Mouse (Mus musculus) intestine, postnatal 0 days (tissue): ENCODE measurements around the gene Sec61b. TPM values are rescaled to one million over a fixed set of nuclear protein-coding genes. Genes with fewer than 3 reads are reported as not detected.

Experiments
- ATAC-seq: fragments of 200-750 bp; cut with Nextera tagmentation; 2 replicates; pipeline ENCODE4 v1.8.0; 2017; ENCODE audit warnings: mild to moderate bottlenecking, moderate TSS enrichment, moderate library complexity
- H3K27ac ChIP-seq: fragments of 300-500 bp; sonication (generic); 2 replicates; pipeline ENCODE4 v1.5.1; 2014; ENCODE audit warnings: mild to moderate bottlenecking, low read depth, low read length, moderate library complexity
- H3K27me3 ChIP-seq: fragments of 300-500 bp; sonication (generic); replicated peaks from 2 replicates; pipeline ENCODE4 v1.6.1; 2014; ENCODE audit warnings: low read length, mixed read lengths; ENCODE audit not compliant: control insufficient read depth, insufficient read depth
- H3K36me3 ChIP-seq: fragments of 300-500 bp; sonication (generic); 2 replicates; pipeline ENCODE4 v1.6.1; 2014; ENCODE audit warnings: mild to moderate bottlenecking, moderate library complexity; ENCODE audit not compliant: control insufficient read depth, insufficient read depth
- H3K4me1 ChIP-seq: fragments of 300-500 bp; sonication (generic); replicated peaks from 2 replicates; pipeline ENCODE4 v1.6.1; 2014; ENCODE audit warnings: antibody characterized with exemption, low read length, mixed read lengths; ENCODE audit not compliant: control insufficient read depth, insufficient read depth
- H3K4me2 ChIP-seq: fragments of 300-500 bp; sonication (generic); replicated peaks from 2 replicates; pipeline ENCODE4 v1.6.1; 2014; ENCODE audit warnings: low read depth, mild to moderate bottlenecking, moderate library complexity
- H3K4me3 ChIP-seq: fragments of 300-500 bp; sonication (generic); 2 replicates; pipeline ENCODE4 v1.5.1; 2014; ENCODE audit warnings: low read depth, low read length
- H3K9ac ChIP-seq: fragments of 300-500 bp; sonication (generic); 2 replicates; pipeline ENCODE4 v1.6.1; 2014; ENCODE audit warnings: mild to moderate bottlenecking, low read depth, low read length
- H3K9me3 ChIP-seq: fragments of 300-500 bp; sonication (generic); 2 replicates; pipeline ENCODE4 v1.6.1; 2016; ENCODE audit warnings: mixed run types; ENCODE audit not compliant: control insufficient read depth
- CTCF ChIP-seq: sonication (generic); IDR thresholded peaks from 2 replicates; pipeline ENCODE4 v1.5.1; 2016; ENCODE audit warnings: low read depth, mild to moderate bottlenecking, control low read depth, antibody characterized with exemption, moderate library complexity
- WGBS: fragments of 180-500 bp; shearing (Covaris S2); extraction: QIAGEN DNeasy Blood & Tissue Kit; methylation state at CpG from one replicate; pipeline ENCODE4 v1.1.7; 2014; 5-methylcytosine and 5-hydroxymethylcytosine counted together
- polyA plus RNA-seq: library from polyadenylated mRNA; unstranded; fragments of >200 nt; fragmentation: Nextera tagmentation; extraction: Ambion mirVana; gene quantifications from 2 replicates; pipeline ENCODE4 v1.2.1, GENCODE M21; 2015

Gene Sec61b
- 381 and 392 TPM in 2 replicates for polyA plus RNA-seq

DNA sequence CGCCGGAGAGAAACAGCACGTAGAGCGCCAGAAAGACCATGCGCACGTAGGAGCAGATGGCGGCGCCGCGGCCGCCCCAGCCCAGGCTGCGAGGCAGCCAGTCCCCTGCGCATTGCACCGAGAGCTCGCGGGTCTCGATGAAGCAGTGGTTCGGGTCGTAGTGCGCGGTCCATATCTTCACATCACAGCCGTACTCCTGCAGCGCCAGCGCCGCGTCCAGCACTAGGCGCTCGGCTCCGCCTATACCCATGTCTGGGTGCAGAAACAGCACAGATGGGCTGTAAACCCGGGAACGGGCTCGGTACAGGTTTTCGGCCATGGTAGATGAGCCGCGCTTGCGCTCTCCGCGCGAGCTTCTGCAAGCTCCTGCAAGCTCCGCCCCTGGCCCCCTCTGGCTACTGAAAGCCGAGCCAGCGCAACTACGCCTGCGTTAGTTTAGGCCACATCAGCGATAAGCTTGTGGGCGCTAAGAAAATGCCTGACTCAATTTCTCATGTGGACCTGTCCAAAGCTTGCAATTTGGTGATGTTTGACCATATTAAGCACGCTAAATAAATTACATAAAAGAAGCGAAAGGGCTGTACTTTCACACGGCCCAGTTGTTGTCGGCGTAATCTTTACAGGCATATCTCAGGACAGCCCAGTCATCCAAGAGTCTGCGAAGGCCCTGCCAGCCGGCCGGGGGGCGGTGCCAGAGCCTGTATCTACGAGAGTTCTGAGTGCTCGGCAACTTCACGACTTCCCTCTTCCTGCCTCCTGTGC, at the start of gene Sec61b, which contains the start of gene Alg2:
TSS of gene Sec61b (plus strand) at position 691 of the 762 bp plus-strand sequence.
TSS of gene Alg2 (minus strand) at position 366 of the 762 bp plus-strand sequence.
- no peak for TF ChIP-seq CTCF
- peak within 1 kb of the TSS; percentile 75 for H3K9ac ChIP-seq
- H3K9me3 ChIP-seq: no peaks in the 10 kb centered on the region
- ATAC-seq: peak; percentile 96
- H3K4me3 ChIP-seq: peak within 1 kb of the TSS; percentile 91
- WGBS: under 1% methylated on average over 58 of the region's 58 CpGs
- H3K27me3 ChIP-seq: no peaks in the 10 kb centered on the region
- H3K36me3 ChIP-seq: peaks cover 48% of the 10 kb centered on the region
- peak within 1 kb of the TSS; percentile 91 for H3K27ac ChIP-seq
- no peaks in the 10 kb centered on the region; the same call in 1 of the 2 replicates for H3K4me1 ChIP-seq
- peak within 1 kb of the TSS; percentile 83 for H3K4me2 ChIP-seq

DNA sequence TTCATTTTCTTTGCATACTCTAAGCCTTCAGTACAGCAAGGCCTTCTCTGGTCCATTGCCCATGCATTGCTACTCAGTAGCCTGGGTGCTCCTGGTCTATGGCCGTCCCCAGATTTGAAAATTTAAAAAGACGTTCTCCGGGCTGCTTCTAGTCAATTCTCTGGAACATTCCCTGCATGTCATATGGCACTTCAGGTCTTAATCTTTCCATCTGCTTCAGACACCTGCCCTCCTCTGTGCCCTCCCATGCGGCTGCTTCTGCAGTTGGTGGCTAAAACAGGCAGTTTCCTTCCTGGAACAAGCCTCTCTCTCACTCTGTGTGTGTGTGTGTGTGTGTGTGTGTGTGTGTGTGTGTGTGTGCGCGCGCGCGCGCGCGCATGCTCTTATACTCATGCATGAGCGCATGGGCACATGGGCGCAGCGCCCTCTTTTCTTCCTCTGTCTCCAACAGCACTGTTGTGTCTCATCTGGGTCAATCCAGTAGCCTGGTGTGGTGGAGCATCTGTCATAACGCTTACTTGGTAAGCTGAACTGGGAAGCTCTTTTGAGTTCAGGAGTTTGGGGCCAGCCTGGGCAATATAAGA, 49.1 kb upstream of the Sec61b start:
- Histone ChIP-seq H3K4me2 (no peak overlapping the region), H3K4me3 (no peak overlapping the region), H3K9ac (no peak overlapping the region), H3K4me1 (no peaks in the 10 kb centered on the region), H3K27ac (no peak overlapping the region), H3K9me3 (no peaks in the 10 kb centered on the region), H3K27me3 (no peaks in the 10 kb centered on the region), H3K36me3 (no peaks in the 10 kb centered on the region)
- TF ChIP-seq CTCF: no peak
- 94% methylated on average over 16 of the region's 16 CpGs for WGBS
- ATAC-seq: no peak

DNA sequence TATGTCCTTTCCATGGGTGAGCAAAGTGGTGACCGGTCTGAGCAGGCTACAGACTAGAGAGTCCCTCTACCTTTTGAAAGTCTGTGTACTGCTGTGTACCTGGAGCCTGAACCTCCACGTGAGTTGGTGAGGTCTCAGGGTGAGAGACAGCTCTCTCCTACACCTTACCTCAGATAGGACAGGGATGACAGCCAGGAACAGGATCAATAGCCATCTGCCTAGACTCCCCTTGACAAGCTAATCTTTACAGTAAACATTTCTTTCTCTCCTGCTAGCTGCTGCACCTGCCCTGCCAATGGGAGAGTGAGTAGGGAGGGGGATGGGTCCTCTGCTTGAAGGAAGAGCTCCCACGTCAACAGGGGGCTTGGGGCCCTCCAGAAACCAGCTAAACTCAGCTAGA, 46.9 kb upstream of the Sec61b start:
- no peaks in the 10 kb centered on the region for H3K27me3 ChIP-seq
- no peaks in the 10 kb centered on the region for H3K36me3 ChIP-seq
- WGBS: 55% methylated on average over 3 of the region's 3 CpGs
- H3K4me2 ChIP-seq: no peak overlapping the region
- no peak for TF ChIP-seq CTCF
- H3K27ac ChIP-seq: no peak overlapping the region
- ATAC-seq: no peak
- no peak overlapping the region for H3K9ac ChIP-seq
- no peak overlapping the region for H3K4me3 ChIP-seq
- H3K9me3 ChIP-seq: no peaks in the 10 kb centered on the region
- H3K4me1 ChIP-seq: no peaks in the 10 kb centered on the region

DNA sequence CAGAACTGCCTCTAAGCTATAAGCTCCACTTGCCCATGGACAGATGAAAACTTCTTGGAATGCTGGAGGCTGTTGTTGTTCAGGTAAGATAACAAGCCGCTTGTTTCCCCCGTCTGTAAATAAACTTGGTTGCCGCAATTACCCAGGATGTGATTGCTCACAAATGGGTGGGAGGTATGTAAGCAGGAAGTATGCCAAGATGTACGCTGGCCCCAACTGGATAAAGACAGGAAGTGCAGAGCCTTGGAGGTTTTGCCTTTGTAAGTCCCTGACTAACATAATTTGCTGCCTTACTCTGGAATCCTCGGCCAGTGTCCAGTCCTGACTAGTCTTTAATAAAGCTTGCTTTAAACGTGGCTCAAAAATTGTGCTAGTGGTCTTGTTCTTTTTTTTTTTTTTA, 43.9 kb upstream of the Sec61b start:
- TF ChIP-seq CTCF: 0 out of 2 replicates have a peak, but pooled peaks have one; percentile 6
- WGBS: 48% methylated on average over 6 of the region's 6 CpGs
- no peaks in the 10 kb centered on the region for H3K36me3 ChIP-seq
- no peak overlapping the region for H3K4me2 ChIP-seq
- no peak overlapping the region for H3K27ac ChIP-seq
- no peak overlapping the region for H3K4me3 ChIP-seq
- no peak overlapping the region for H3K9ac ChIP-seq
- 0 out of 2 replicates have a peak, but pooled peaks cover under 1% of the 10 kb centered on the region for H3K4me1 ChIP-seq
- 0 out of 2 replicates have a peak, but pooled peaks cover 3% of the 10 kb centered on the region for H3K27me3 ChIP-seq
- H3K9me3 ChIP-seq: no peaks in the 10 kb centered on the region
- ATAC-seq: no peak

DNA sequence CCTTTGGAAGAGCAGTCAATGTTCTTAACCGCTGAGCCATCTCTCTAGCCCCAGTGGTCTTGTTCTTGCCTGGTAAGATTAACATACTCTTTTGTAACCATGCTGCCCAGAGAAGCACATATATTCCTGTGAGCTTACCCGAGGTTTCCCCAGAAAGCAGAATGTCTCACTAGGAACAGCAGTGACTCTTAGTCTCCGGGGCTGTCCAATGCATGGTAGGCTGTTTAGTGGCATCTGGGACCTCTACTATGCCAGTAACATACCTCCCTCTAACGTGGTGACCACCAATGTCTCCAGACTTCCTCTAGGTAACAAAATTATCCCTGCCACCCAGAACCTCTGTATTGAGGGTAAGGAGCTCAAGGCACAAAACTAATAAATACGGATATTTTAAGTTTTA, 43.4 kb upstream of the Sec61b start:
- Histone ChIP-seq H3K27ac (no peak overlapping the region), H3K9me3 (no peaks in the 10 kb centered on the region), H3K9ac (no peak overlapping the region), H3K4me1 (0 out of 2 replicates have a peak, but pooled peaks cover 6% of the 10 kb centered on the region), H3K36me3 (no peaks in the 10 kb centered on the region), H3K4me3 (no peak overlapping the region), H3K4me2 (no peak overlapping the region), H3K27me3 (0 out of 2 replicates have a peak, but pooled peaks cover 3% of the 10 kb centered on the region)
- no peak for ATAC-seq
- TF ChIP-seq CTCF: no peak
- WGBS: 88% methylated on average over 5 of the region's 5 CpGs

DNA sequence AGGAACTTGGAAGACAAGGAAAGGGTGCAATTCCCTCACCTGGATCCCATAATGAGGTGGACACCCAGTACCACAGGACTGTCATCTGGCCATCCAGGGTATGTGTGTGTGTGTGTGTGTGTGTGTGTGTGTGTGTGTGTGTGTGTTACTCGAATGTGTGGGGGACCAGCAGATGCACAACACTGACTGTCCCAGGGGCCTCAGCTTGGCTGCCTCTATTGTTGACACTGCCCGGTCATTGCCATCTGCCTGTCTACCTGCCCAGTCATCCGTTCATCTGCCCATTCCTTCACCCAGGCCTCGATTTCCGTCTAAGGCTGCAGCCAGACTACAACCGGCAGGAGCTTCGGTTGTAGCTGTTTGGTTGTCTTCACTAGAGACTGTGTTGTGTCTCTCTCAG, 41.7 kb upstream of the Sec61b start:
- Histone ChIP-seq H3K4me2 (no peak overlapping the region), H3K27ac (no peak overlapping the region), H3K9ac (no peak overlapping the region), H3K4me3 (no peak overlapping the region), H3K27me3 (0 out of 2 replicates have a peak, but pooled peaks cover 3% of the 10 kb centered on the region), H3K4me1 (0 out of 2 replicates have a peak, but pooled peaks cover 6% of the 10 kb centered on the region), H3K9me3 (no peaks in the 10 kb centered on the region), H3K36me3 (no peaks in the 10 kb centered on the region)
- 83% methylated on average over 7 of the region's 7 CpGs for WGBS
- no peak for TF ChIP-seq CTCF
- no peak for ATAC-seq
